In the genomic region with DNA sequence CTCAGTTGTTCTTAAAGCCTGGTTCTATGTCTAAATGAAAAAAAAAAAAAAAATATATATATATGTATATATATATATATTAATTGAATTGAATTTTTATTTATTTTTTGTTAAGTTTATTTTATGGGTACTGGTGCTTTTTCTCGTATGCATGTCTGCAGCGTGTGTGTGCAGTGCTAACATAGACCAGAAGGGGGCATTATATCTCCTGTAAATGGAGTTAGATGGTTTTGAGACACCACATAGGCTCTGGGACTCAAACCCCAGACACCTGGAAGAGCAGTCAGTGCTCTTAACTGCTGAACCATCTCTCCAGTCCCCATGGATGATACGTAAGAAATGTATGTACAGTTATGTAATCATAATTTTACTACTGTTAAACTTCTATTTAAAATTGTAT, we compare ENCODE assay signal across 16 mouse cellular contexts. TPM values are rescaled to one million over a fixed set of nuclear protein-coding genes. Genes with fewer than 3 reads are reported as not detected.
DNase-seq lines count a peak whose midpoint lies in the region.
"Had no signal": no experiment of that assay in that cellular context is flagged by ENCODE, and none has a peak within 500 bp of the region (broad histone marks: within the 10 kb centered on the region; RNA-seq: fewer than 3 reads in every experiment).

No protein-coding gene starts in this region.

- peak; percentile 11 for DNase-seq in heart, adult 11 months
- no peak for DNase-seq in heart, adult 18-20 months
- peak; percentile 41 for DNase-seq in A20 (ENCODE audit: low read depth, low spot score)
- peak; percentile 66 for DNase-seq in ES-CJ7 (ENCODE audit: low read depth, low spot score)
- DNase-seq in induced T-regulatory cell, adult 2 months (ENCODE audit: low read depth), result peak; percentile 47
- no peak for DNase-seq in frontal cortex, postnatal 36 days (ENCODE audit: low spot score in 2 of 2)
- no peak for DNase-seq in adrenal gland, postnatal 36 days
- DNase-seq: adrenal gland, postnatal 25 days; cerebellum, adult 8-10 months; gastrocnemius, postnatal 14 days; heart, postnatal 14 days; kidney, adult 9 months; kidney, postnatal 4 days; liver, embryonic 13.5 days; spleen, adult 18-20 months; thymus, adult 18-20 months had no signal

RNA-seq across cellular contexts. Expression of gene Usp16, which starts 4.2 kb away (rescaled TPM):
- 10 to 100 TPM; 30.6 to 39.8 TPM for total RNA-seq in heart, adult 18-20 months (2021)
- total RNA-seq in adrenal gland, postnatal 36 days (2021), result 10 to 100 TPM; 78.0 to 78.3 TPM

RNA-seq across cellular contexts. Expression of gene Rwdd2b, which starts 18.4 kb away (rescaled TPM):
- 1 to 10 TPM; 5.7 to 6.2 TPM for total RNA-seq in heart, adult 18-20 months (2021)
- 1 to 10 TPM; 6.0 to 7.9 TPM for total RNA-seq in adrenal gland, postnatal 36 days (2021)

RNA-seq across cellular contexts. Expression of gene Ltn1, which starts 26.3 kb away (rescaled TPM):
- 10 to 100 TPM; 22.0 to 22.5 TPM for total RNA-seq in heart, adult 18-20 months (2021)
- total RNA-seq in adrenal gland, postnatal 36 days (2021), result 10 to 100 TPM; 35.8 to 36.8 TPM

RNA-seq across cellular contexts. Expression of gene Cct8, which starts 36.9 kb away (rescaled TPM):
- 100 to 1,000 TPM; 167 to 185 TPM for total RNA-seq in heart, adult 18-20 months (2021)
- 100 to 1,000 TPM; 202 to 252 TPM for total RNA-seq in adrenal gland, postnatal 36 days (2021)

Comparison
In these comparisons a context has a peak if more than half of its experiments do, and no peak if none do; other contexts are left out.
1. DNase-seq: peak in heart, adult 11 months (single experiment), A20 (single experiment), ES-CJ7 (single experiment) and induced T-regulatory cell, adult 2 months (single experiment); none in heart, adult 18-20 months (0 of 2), frontal cortex, postnatal 36 days (0 of 2) and adrenal gland, postnatal 36 days (0 of 2).